Mouse (Mus musculus) ES-Bruce4 (cell line): Measurements from ENCODE around the gene Rae1. TPM values are rescaled to one million over a fixed set of nuclear protein-coding genes. Genes with fewer than 3 reads are reported as not detected.

Experiments
- H3K27ac ChIP-seq: 2 replicates; pipeline ENCODE4 v1.5.1; 2012; ENCODE audit warnings: low read length, inconsistent platforms; ENCODE audit not compliant: insufficient read depth
- H3K27me3 ChIP-seq: 2 replicates; pipeline ENCODE4 v1.6.1; 2012; ENCODE audit warnings: mild to moderate bottlenecking, low read length, inconsistent platforms; ENCODE audit not compliant: control insufficient read depth, poor library complexity, insufficient read depth, severe bottlenecking
- H3K36me3 ChIP-seq: 2 replicates; pipeline ENCODE4 v1.6.1; 2012; ENCODE audit warnings: inconsistent platforms, mild to moderate bottlenecking, low read length, moderate library complexity; ENCODE audit not compliant: control insufficient read depth, poor library complexity, insufficient read depth, severe bottlenecking
- H3K4me1 ChIP-seq: one replicate; pipeline ENCODE4 v1.8.1; 2011; ENCODE audit warnings: low read length; ENCODE audit not compliant: control insufficient read depth, insufficient read depth
- H3K4me3 ChIP-seq: 2 replicates; pipeline ENCODE4 v1.5.1; 2011; ENCODE audit warnings: low read depth, mild to moderate bottlenecking, low read length
- H3K9ac ChIP-seq: 2 replicates; pipeline ENCODE4 v1.6.1; 2012; ENCODE audit warnings: low read depth, mild to moderate bottlenecking, inconsistent platforms; ENCODE audit not compliant: poor library complexity, severe bottlenecking
- H3K9me3 ChIP-seq: replicated peaks from 2 replicates; pipeline ENCODE4 v1.6.1; 2012; ENCODE audit warnings: mild to moderate bottlenecking, low read length, inconsistent platforms; ENCODE audit not compliant: control insufficient read depth, poor library complexity, insufficient read depth, severe bottlenecking
- CTCF ChIP-seq: IDR thresholded peaks from one replicate; pipeline ENCODE4 v1.8.1; 2011; ENCODE audit warnings: low read depth, low read length
- EP300 ChIP-seq: IDR thresholded peaks from 2 replicates; pipeline ENCODE4 v1.6.1; 2011; ENCODE audit warnings: low read depth, low read length; ENCODE audit not compliant: insufficient read depth
- POLR2A ChIP-seq: IDR thresholded peaks from one replicate; pipeline ENCODE4 v1.8.1; 2011; ENCODE audit warnings: low read length; ENCODE audit not compliant: insufficient read depth
- polyA plus RNA-seq: library from polyadenylated mRNA; stranded (reverse); fragments of >200 nt; gene quantifications from 2 replicates; pipeline ENCODE4 v1.2.4, GENCODE M21; 2011; ENCODE audit warnings: low read depth; ENCODE audit not compliant: missing spikeins, insufficient read depth, insufficient read length

The Rae1 gene
- polyA plus RNA-seq, 1 experiment = 123 TPM

DNA sequence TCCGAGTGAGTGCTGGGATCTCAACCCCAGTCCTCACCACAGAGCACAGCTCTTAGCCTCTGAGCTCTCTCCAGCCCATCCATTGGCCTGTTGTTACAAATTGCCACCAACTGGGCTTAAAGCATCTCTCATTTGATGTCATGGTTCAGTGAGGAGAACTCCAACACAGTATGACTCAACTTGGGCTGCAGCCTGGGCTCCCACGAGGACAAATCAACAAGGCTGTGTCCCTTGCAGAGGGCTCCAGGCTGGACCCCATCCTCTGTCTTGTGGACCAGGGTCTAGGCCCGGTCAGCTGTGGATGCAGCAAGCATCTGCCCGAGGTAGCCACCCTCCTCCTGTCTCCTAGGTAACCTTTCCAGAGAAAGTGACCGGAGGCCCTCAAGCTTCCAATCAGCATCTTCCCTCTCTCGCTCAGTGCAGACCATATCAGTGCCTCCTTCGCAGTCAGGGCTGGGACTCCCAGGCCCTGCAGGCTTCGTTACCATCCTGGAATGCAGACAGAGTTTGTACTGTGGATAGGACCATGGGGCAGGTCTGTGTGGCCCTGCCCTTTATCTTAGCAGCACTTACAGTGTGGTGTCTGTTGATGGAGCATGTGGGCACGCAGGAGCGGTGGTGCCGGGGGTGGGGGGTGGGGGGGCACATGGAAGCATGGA is 42.7 kb downstream of the Rae1 start:
- H3K4me1 ChIP-seq = no peaks in the 10 kb centered on the region
- H3K9ac ChIP-seq = no peak overlapping the region
- H3K4me3 ChIP-seq = no peak overlapping the region
- H3K36me3 ChIP-seq = no peaks in the 10 kb centered on the region
- no peak for TF ChIP-seq EP300
- TF ChIP-seq CTCF = no peak
- no peak for TF ChIP-seq POLR2A
- H3K27ac ChIP-seq = no peak overlapping the region
- H3K27me3 ChIP-seq = no peaks in the 10 kb centered on the region
- H3K9me3 ChIP-seq = no peaks in the 10 kb centered on the region

DNA sequence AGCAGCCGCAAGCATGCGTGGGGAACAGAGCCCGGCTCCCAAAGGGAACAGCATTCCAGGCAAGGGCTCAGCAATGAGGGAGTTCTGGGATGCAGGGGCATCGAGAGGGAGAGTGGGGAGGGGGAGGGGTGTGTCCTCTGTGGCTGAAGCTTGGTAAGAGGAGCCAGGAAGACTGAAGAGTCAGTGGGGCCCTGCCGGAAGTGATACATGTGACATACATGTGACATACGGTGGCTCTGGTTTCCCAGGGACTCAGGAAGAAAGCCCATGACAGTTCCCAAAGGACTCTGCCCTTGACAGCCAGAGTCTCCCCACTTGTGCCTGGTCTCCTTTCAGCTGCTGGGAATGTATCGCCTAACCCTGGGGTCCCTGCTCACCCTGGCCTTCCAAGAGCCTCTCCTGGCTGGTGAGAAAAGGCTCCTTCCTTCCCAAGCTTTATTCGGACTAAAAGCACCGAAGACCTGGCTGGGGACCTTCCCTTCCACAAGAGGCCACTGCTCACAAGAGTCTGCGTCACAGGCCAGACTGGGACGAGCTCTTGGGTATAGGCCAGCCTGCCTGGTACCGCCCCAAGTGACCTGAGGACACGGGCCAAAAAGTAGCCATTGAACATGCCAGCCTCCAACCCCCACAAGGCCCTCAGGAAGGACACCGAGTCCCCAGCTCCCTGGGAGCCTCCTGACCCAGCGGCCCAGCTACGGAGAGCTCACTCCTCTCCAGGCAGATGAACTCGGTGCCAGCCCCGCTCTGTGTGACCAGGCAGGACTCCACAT is 44.5 kb downstream of the Rae1 start:
- Histone ChIP-seq H3K4me1 (peaks cover 2% of the 10 kb centered on the region), H3K27ac (no peak overlapping the region), H3K36me3 (no peaks in the 10 kb centered on the region), H3K9me3 (no peaks in the 10 kb centered on the region), H3K27me3 (no peaks in the 10 kb centered on the region), H3K9ac (no peak overlapping the region), H3K4me3 (no peak overlapping the region)
- no peak for TF ChIP-seq CTCF
- TF ChIP-seq EP300 = no peak
- TF ChIP-seq POLR2A = no peak

DNA sequence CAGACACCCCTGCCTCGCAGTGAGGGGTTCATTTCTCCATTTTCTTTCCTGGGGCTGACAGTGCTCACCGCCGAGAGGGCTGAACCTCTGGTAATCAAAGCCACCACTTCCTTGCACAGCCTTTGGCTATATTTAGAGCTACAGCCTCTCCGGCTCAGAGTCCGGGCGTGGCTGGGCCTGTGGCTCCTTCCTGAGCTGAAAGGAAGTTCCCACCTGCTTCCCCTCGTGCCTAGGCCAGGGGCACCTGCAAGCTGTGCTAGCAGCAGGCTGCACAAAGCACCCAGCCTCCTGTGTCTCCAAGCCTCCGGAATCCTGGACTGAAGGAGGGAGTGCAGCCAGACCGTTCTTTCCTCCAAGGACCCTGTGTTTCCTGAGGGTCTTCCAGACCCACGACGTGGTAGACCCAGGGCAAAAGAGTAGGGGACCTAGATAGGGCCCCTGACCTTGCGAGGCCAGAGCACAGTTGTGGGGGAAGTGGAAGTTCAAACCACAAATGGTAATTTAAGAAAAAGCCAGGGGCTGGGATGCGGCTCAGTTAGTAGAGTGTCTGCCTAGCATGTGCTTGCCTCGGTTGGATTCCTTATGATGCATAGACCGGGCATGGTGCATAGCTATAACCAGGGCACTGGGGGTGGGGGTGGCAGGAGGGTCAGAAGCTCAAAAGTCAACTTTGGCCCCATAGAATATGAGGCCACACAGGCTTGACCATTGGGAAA is 46.8 kb downstream of the Rae1 start:
- no peaks in the 10 kb centered on the region for H3K27me3 ChIP-seq
- no peak overlapping the region for H3K9ac ChIP-seq
- H3K27ac ChIP-seq = no peak overlapping the region
- H3K4me1 ChIP-seq = peaks cover 4% of the 10 kb centered on the region
- H3K9me3 ChIP-seq = no peaks in the 10 kb centered on the region
- no peaks in the 10 kb centered on the region for H3K36me3 ChIP-seq
- TF ChIP-seq POLR2A = no peak
- no peak for TF ChIP-seq CTCF
- TF ChIP-seq EP300 = no peak
- H3K4me3 ChIP-seq = no peak overlapping the region

DNA sequence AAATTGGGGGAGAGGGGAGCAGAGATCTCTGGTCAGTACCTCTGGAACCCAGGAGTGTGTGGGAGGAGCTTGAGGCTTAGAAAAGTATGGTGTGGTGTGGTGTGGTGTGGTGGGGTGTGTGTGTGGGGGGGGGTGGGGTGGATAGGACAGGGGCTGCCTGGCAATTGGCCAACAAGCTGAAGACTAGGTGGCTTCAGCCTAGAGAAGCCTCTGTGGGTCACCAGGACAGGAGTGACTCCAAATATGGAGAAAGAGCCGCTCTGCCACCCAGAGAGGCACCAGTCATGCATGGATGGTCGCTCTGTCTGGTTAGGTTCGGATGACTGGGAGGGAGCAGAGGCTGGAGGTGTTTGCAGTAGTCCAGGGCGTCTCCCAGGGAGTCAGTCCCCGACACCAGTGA is 47.6 kb downstream of the Rae1 start:
- Histone ChIP-seq H3K27me3 (no peaks in the 10 kb centered on the region), H3K4me3 (no peak overlapping the region), H3K27ac (no peak overlapping the region), H3K9me3 (no peaks in the 10 kb centered on the region), H3K9ac (no peak overlapping the region), H3K4me1 (peaks cover 4% of the 10 kb centered on the region), H3K36me3 (no peaks in the 10 kb centered on the region)
- no peak for TF ChIP-seq POLR2A
- no peak for TF ChIP-seq CTCF
- TF ChIP-seq EP300 = no peak

DNA sequence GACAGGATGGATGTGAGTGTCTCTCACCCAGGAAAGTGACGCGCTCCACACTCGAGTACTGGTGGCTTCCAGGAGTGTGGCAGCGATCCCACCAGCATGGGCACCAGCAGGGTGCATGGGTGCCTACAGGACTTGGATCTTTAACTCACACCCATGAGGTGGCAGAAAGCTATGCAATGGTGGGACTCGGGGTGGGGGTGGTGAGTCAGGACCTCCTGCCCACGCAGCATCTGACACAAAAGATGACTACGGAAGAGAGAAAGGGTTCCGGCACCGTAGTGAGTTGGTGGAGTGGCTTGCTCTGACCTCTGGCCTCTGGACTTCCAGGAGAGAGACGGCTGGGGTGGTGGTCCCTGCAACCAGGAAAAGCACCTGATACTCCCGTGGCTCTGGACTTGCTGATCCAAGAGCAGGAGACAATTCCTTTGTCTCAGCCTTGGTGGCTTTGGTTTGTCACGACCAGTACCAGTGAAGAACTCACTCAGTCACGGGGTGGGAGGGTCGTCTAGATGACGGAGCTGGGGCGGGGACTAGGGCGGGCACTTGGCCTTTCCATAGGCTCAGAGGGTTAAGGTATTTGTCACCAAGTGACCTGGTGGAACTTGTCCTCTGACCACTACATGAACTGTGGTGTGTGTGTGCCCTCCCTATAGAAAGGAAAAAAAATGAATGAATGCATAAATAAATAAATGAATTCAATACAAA is 48.3 kb downstream of the Rae1 start:
- peaks cover 4% of the 10 kb centered on the region for H3K4me1 ChIP-seq
- no peak overlapping the region for H3K4me3 ChIP-seq
- H3K27ac ChIP-seq = no peak overlapping the region
- no peaks in the 10 kb centered on the region for H3K27me3 ChIP-seq
- no peaks in the 10 kb centered on the region for H3K36me3 ChIP-seq
- H3K9me3 ChIP-seq = no peaks in the 10 kb centered on the region
- TF ChIP-seq EP300 = no peak
- no peak for TF ChIP-seq CTCF
- TF ChIP-seq POLR2A = no peak
- no peak overlapping the region for H3K9ac ChIP-seq
